Mouse (Mus musculus): Measurements from ENCODE around the gene Cwc27.

DNA sequence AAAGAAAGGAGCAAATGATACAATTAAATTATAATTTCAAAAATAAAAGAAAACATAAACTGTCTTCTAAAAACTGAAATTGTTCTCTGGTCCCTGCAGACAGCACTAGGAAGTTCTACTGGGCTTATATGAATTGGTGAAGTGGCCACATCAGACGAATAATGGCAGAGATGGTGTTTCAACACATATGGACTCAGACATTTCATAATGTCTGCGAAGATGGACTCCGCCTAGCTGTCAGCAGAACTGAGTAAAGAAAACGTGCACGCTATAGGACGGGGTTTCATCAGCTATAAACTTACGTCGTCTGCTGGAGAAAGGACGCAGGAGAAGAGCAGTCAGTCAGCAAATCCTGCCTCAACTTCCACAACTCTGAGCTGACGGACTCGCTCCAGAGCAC, 187.3 kb downstream of the Cwc27 start:
- TF ChIP-seq CTCF (IDR thresholded peaks at IDR 0.05; ENCODE audit: borderline replicate concordance, control insufficient read depth, extremely low read depth, insufficient read depth, low read length, poor library complexity) (no peak), POLR2A (IDR thresholded peaks at IDR 0.05; ENCODE audit: control insufficient read depth, extremely low read depth, insufficient read depth, low read length, poor library complexity) (no peak)
